In the genomic region with DNA sequence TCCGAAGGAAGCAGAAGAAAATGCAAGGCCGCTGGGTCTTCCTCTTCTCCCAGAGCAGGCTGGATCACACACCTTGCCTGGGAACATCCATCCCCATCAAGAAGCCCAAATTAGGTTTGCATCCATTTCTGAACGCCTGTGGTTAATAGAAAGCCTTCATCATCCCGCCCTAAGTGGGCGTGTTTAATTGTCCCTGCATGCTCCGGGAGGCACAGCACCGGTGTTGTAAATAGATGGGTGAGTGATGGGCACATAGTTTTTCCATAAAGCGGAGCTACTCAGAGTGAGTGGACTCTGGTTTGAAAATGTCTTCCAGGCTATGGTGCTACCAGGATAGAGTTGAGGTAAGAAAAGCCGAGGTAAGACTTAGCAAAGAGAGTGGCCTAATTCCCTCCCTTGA, we compare ENCODE assay signal across 12 mouse cellular contexts. TPM values are rescaled to one million over a fixed set of nuclear protein-coding genes. Genes with fewer than 3 reads are reported as not detected.
A peak's percentile ranks its signal among the peaks of the same experiment; 100 is the strongest.
DNase-seq lines count a peak whose midpoint lies in the region; ATAC-seq lines count a peak whose summit lies in the region.
"Had no signal": no experiment of that assay in that cellular context is flagged by ENCODE, and none has a peak within 500 bp of the region (broad histone marks: within the 10 kb centered on the region; RNA-seq: fewer than 3 reads in every experiment).

No protein-coding gene starts in this region.

- peaks cover 89% of the 10 kb centered on the region for H3K27me3 ChIP-seq in heart, embryonic 12.5 days (replicated peaks)
- H3K27me3 ChIP-seq in hindbrain, embryonic 11.5 days (ENCODE audit: control insufficient read depth, insufficient read depth, low read length): peaks cover 65% of the 10 kb centered on the region
- H3K27me3 ChIP-seq in neural tube, embryonic 11.5 days (ENCODE audit: control insufficient read depth, insufficient read depth, low read length): peaks cover 54% of the 10 kb centered on the region

- H3K4me3 ChIP-seq in heart, embryonic 12.5 days: peak overlapping the region; percentile 34
- no peak overlapping the region for H3K4me3 ChIP-seq in hindbrain, embryonic 11.5 days (ENCODE audit: low read depth, low read length)
- 0 out of 2 replicates have a peak overlapping the region, but pooled peaks have one; percentile 10 for H3K4me3 ChIP-seq in neural tube, embryonic 11.5 days (ENCODE audit: low read depth, low read length)
- H3K4me3 ChIP-seq: erythroblast, embryonic 14.5 days had no signal

- DNase-seq in heart, adult 18-20 months: no peak
- DNase-seq in embryo, embryonic 9.5 days (ENCODE audit: extremely low spot score): peak; percentile 27
- peak; percentile 45 for DNase-seq in hindbrain, embryonic 11.5 days (ENCODE audit: low spot score)
- DNase-seq in neural tube, embryonic 11.5 days (ENCODE audit: low spot score): peak; percentile 25
- DNase-seq in adrenal gland, adult 2 months: no peak
- no peak for DNase-seq in ovary, postnatal 10 days (ENCODE audit: low spot score)
- no peak for DNase-seq in thymus, postnatal 14 days
- DNase-seq: gastrocnemius, postnatal 36 days; kidney, adult 9 months; liver, postnatal 0 days had no signal

- 11% methylated on average over 9 of the region's 9 CpGs for WGBS in heart, embryonic 12.5 days
- 6% methylated on average over 9 of the region's 9 CpGs for WGBS in hindbrain, embryonic 11.5 days
- WGBS in neural tube, embryonic 11.5 days: 7% methylated on average over 9 of the region's 9 CpGs

- H3K4me1 ChIP-seq in heart, embryonic 12.5 days (replicated peaks): peaks cover 12% of the 10 kb centered on the region
- H3K4me1 ChIP-seq in hindbrain, embryonic 11.5 days (replicated peaks; ENCODE audit: control insufficient read depth, insufficient read depth, low read length): no peaks in the 10 kb centered on the region
- peaks cover 7% of the 10 kb centered on the region for H3K4me1 ChIP-seq in neural tube, embryonic 11.5 days (ENCODE audit: control insufficient read depth, insufficient read depth, low read length)

- no peak for ATAC-seq in heart, embryonic 12.5 days (ENCODE audit: insufficient number of reproducible peaks, low FRiP score)
- ATAC-seq in hindbrain, embryonic 11.5 days (ENCODE audit: low FRiP score): no peak
- ATAC-seq in neural tube, embryonic 11.5 days (ENCODE audit: insufficient read depth, low FRiP score, low TSS enrichment): no peak
- ATAC-seq: liver, postnatal 0 days had no signal

- H3K36me3 ChIP-seq in heart, embryonic 12.5 days: no peaks in the 10 kb centered on the region
- H3K36me3 ChIP-seq in hindbrain, embryonic 11.5 days (ENCODE audit: control insufficient read depth, insufficient read depth, low read length): no peaks in the 10 kb centered on the region
- H3K36me3 ChIP-seq in neural tube, embryonic 11.5 days (ENCODE audit: control insufficient read depth, insufficient read depth, low read length): no peaks in the 10 kb centered on the region

- no peaks in the 10 kb centered on the region for H3K9me3 ChIP-seq in heart, embryonic 12.5 days (replicated peaks)
- no peaks in the 10 kb centered on the region for H3K9me3 ChIP-seq in hindbrain, embryonic 11.5 days (ENCODE audit: control insufficient read depth, low read length)
- H3K9me3 ChIP-seq in neural tube, embryonic 11.5 days (ENCODE audit: control insufficient read depth, low read length): no peaks in the 10 kb centered on the region

- H3K9ac ChIP-seq in heart, embryonic 12.5 days: no peak overlapping the region
- H3K9ac ChIP-seq in hindbrain, embryonic 11.5 days (ENCODE audit: low read depth, low read length): no peak overlapping the region
- no peak overlapping the region for H3K9ac ChIP-seq in neural tube, embryonic 11.5 days (ENCODE audit: low read length)
- H3K9ac ChIP-seq: liver, postnatal 0 days had no signal

- no peak overlapping the region for H3K27ac ChIP-seq in heart, embryonic 12.5 days (ENCODE audit: poor library complexity, severe bottlenecking)
- no peak overlapping the region for H3K27ac ChIP-seq in hindbrain, embryonic 11.5 days (ENCODE audit: low read depth, low read length)
- no peak overlapping the region for H3K27ac ChIP-seq in neural tube, embryonic 11.5 days (ENCODE audit: low read depth, low read length)

- peak overlapping the region; percentile 52 for H3K4me2 ChIP-seq in heart, embryonic 12.5 days
- H3K4me2 ChIP-seq in hindbrain, embryonic 11.5 days (replicated peaks; ENCODE audit: low read depth, low read length): peak overlapping the region; percentile 30; the same call in 1 of the 2 replicates
- H3K4me2 ChIP-seq in neural tube, embryonic 11.5 days (ENCODE audit: low read depth): peak overlapping the region; percentile 33

RNA-seq across cellular contexts. Expression of gene Pax6, which starts 9.3 kb away (rescaled TPM):
- 0.28 and 0.46 TPM in 2 replicates for polyA plus RNA-seq in heart, embryonic 12.5 days (2016; fragmentation: Nextera tagmentation; extraction: Ambion mirVana)
- total RNA-seq in heart, adult 18-20 months (2021): not detected
- polyA plus RNA-seq in hindbrain, embryonic 11.5 days (2014; fragmentation: Nextera tagmentation; extraction: Ambion mirVana): 23.9 and 26.8 TPM in 2 replicates
- polyA plus RNA-seq in neural tube, embryonic 11.5 days (2014; fragmentation: Nextera tagmentation; extraction: Ambion mirVana): 28.2 and 30.7 TPM in 2 replicates
- not detected for total RNA-seq in adrenal gland, adult 2 months (2021)
- not detected in 2 replicates for polyA plus RNA-seq in adrenal gland, adult 2 months (2012; rRNA removed)
- total RNA-seq: gastrocnemius, postnatal 36 days had no signal
- polyA plus RNA-seq: liver, postnatal 0 days had no signal

Comparison
In these comparisons a context has a peak if more than half of its experiments do, and no peak if none do; other contexts are left out.
1. DNase-seq: peak in embryo, embryonic 9.5 days (single experiment), hindbrain, embryonic 11.5 days (single experiment) and neural tube, embryonic 11.5 days (single experiment); none in heart, adult 18-20 months (0 of 2), adrenal gland, adult 2 months (single experiment), ovary, postnatal 10 days (single experiment) and thymus, postnatal 14 days (single experiment).
2. RNA of gene Pax6, which starts 9.3 kb away (polyA plus RNA-seq): 28.2 to 30.7 TPM in neural tube, embryonic 11.5 days and 23.9 to 26.8 TPM in hindbrain, embryonic 11.5 days; 0.28 to 0.46 TPM in heart, embryonic 12.5 days and not detected in adrenal gland, adult 2 months; every median in the first group is over 10 times any median in the second.
3. Peak in every context shown above with its lines, with median percentiles within 50 percentile points of each other: H3K4me2 ChIP-seq.